Mouse (Mus musculus) thymus, postnatal 4 days (tissue): ENCODE data around the gene Hist1h2bl.

ENCODE experiments used
- DNase-seq: peaks from one replicate; pipeline ENCODE4 v3.0.0; 2021

The Hist1h2bl gene

GRCm38 (mm10) chr13:21722373-21722925 is 6.5 kb upstream of the Hist1h2bl start:
- DNase-seq = no peak

- DNase-seq = peak; percentile 71
Measured at GRCm38 (mm10) chr13:21721757-21722372, 5.9 kb upstream of the Hist1h2bl start, which contains the start of gene Hist1h2bm. TSS of gene Hist1h2bm (plus strand) at chr13:21722044.

- DNase-seq = peak; percentile 33
Measured at GRCm38 (mm10) chr13:21721107-21721756, 5.3 kb upstream of the Hist1h2bl start.

GRCm38 (mm10) chr13:21718381-21719080 is 2.6 kb upstream of the Hist1h2bl start:
- no peak for DNase-seq

- peak; percentile 88 for DNase-seq
Measured at GRCm38 (mm10) chr13:21717397-21718357, 1.7 kb upstream of the Hist1h2bl start, which contains the start of gene Hist1h3h. TSS of gene Hist1h3h (plus strand) at chr13:21717659.

GRCm38 (mm10) chr13:21716540-21717391 is 823 bp upstream of the Hist1h2bl start:
- peak; percentile 34 for DNase-seq

GRCm38 (mm10) chr13:21715131-21715863 is 646 bp downstream of the Hist1h2bl start:
- peak; percentile 36 for DNase-seq

GRCm38 (mm10) chr13:21714725-21715124 is 1.2 kb downstream of the Hist1h2bl start:
- DNase-seq = peak; percentile 68

GRCm38 (mm10) chr13:21711698-21712097 is 4.2 kb downstream of the Hist1h2bl start:
- no peak for DNase-seq

- DNase-seq = peak; percentile 85
Measured at GRCm38 (mm10) chr13:21710821-21711525, 5.0 kb downstream of the Hist1h2bl start.

- peak; percentile 94 for DNase-seq
Measured at GRCm38 (mm10) chr13:21710031-21710711, 5.8 kb downstream of the Hist1h2bl start.

GRCm38 (mm10) chr13:21706669-21707068 is 9.3 kb downstream of the Hist1h2bl start:
- DNase-seq = no peak

GRCm38 (mm10) chr13:21697811-21698210 is 18.1 kb downstream of the Hist1h2bl start, which contains the start of gene Olfr1359:
TSS of gene Olfr1359 (plus strand) at chr13:21698111.
- DNase-seq = no peak

GRCm38 (mm10) chr13:21677305-21677704 is 38.6 kb downstream of the Hist1h2bl start, which contains the start of gene Olfr1360:
TSS of gene Olfr1360 (minus strand) at chr13:21677405.
- DNase-seq = no peak
